Mouse (Mus musculus) heart, postnatal 0 days (tissue): ENCODE measurements around the gene Gm10031. TPM values are rescaled to one million over a fixed set of nuclear protein-coding genes. Genes with fewer than 3 reads are reported as not detected.
"Not testable (repeated sequence)": the region's sequence is repeated elsewhere in the genome, so short reads cannot be mapped to it uniquely, and the experiment has no call there.

Experiments used
- ATAC-seq: fragments of 200-750 bp; cut with Nextera tagmentation; 2 replicates; pipeline ENCODE4 v1.8.0; 2017; ENCODE audit warnings: low read depth, moderate number of reproducible peaks, moderate library complexity; ENCODE audit not compliant: insufficient read depth
- DNase-seq: peaks from one replicate; pipeline ENCODE4 v3.0.0-alpha.2; 2016; ENCODE audit warnings: low spot score
- H3K27ac ChIP-seq: fragments of 300-500 bp; sonication (generic); 2 replicates; pipeline ENCODE4 v1.5.1; 2014; ENCODE audit warnings: low read depth, mild to moderate bottlenecking
- H3K27me3 ChIP-seq: fragments of 300-500 bp; sonication (generic); 2 replicates; pipeline ENCODE4 v1.6.1; 2014; ENCODE audit warnings: low read length, mixed read lengths; ENCODE audit not compliant: control insufficient read depth, insufficient read depth
- H3K36me3 ChIP-seq: fragments of 300-500 bp; sonication (generic); replicated peaks from 2 replicates; pipeline ENCODE4 v1.6.1; 2014; ENCODE audit warnings: low read length, mixed read lengths; ENCODE audit not compliant: control insufficient read depth, insufficient read depth
- H3K4me1 ChIP-seq: fragments of 300-500 bp; sonication (generic); 2 replicates; pipeline ENCODE4 v1.6.1; 2014; ENCODE audit warnings: antibody characterized with exemption; ENCODE audit not compliant: control insufficient read depth, insufficient read depth
- H3K4me2 ChIP-seq: fragments of 300-500 bp; sonication (generic); 2 replicates; pipeline ENCODE4 v1.6.1; 2014; ENCODE audit warnings: low read depth, mild to moderate bottlenecking, low read length, moderate library complexity
- H3K4me3 ChIP-seq: fragments of 300-500 bp; sonication (generic); 2 replicates; pipeline ENCODE4 v1.5.1; 2014; ENCODE audit warnings: low read depth, low read length
- H3K9ac ChIP-seq: fragments of 300-500 bp; sonication (generic); replicated peaks from 2 replicates; pipeline ENCODE4 v1.6.1; 2014; ENCODE audit warnings: low read depth, low read length, mixed read lengths
- H3K9me3 ChIP-seq: fragments of 300-500 bp; sonication (generic); replicated peaks from 2 replicates; pipeline ENCODE4 v1.6.1; 2016; ENCODE audit warnings: low read length; ENCODE audit not compliant: control insufficient read depth
- CTCF ChIP-seq: IDR thresholded peaks from 2 replicates; pipeline ENCODE4 v1.5.1; 2016; ENCODE audit warnings: antibody characterized with exemption, control low read depth, low read depth
- EP300 ChIP-seq: IDR thresholded peaks from 2 replicates; pipeline ENCODE4 v1.6.1; 2016; ENCODE audit warnings: antibody characterized with exemption, low read depth
- WGBS: fragments of 180-500 bp; shearing (Covaris S2); extraction: QIAGEN DNeasy Blood & Tissue Kit; methylation state at CpG from one replicate; pipeline ENCODE4 v1.1.7; 2014; 5-methylcytosine and 5-hydroxymethylcytosine counted together
- polyA plus RNA-seq: library from polyadenylated mRNA; unstranded; fragments of >200 nt; fragmentation: Nextera tagmentation; extraction: Ambion mirVana; gene quantifications from 2 replicates; pipeline ENCODE4 v1.2.1, GENCODE M21; 2015
- total RNA-seq: library from RNA; depleted of rRNA; stranded (reverse); fragments of >200 nt; gene quantifications from 2 replicates; pipeline ENCODE4 v1.2.3, GENCODE M21; 2014; ENCODE audit warnings: low replicate concordance

The Gm10031 gene
- total and polyA plus RNA-seq, 2 experiments from 2014 or later: 0.33 to 13.9 TPM

DNA sequence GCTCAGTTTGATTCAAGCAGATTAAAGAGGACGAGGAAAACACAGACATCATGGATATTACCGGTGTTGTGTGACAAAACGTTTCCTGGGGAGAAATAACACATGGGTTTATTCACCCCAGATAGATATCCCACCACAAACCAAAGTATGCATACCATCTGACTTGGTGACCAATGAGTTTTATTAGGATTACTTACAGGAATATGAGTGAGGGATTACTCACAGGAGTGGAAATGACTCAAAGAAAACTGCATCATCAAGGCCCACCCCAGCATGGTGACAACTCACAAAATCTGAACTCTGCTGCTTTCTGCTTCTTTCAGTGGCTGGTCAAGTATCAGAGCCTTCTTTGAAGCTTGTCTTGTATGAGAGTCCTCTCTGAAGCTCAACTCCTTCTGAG, 16.1 kb upstream of the Gm10031 start:
- H3K9ac ChIP-seq: no peak overlapping the region
- no peaks in the 10 kb centered on the region for H3K9me3 ChIP-seq
- H3K27me3 ChIP-seq: no peaks in the 10 kb centered on the region
- WGBS: 76% methylated on average over 3 of the region's 3 CpGs
- no peak for TF ChIP-seq CTCF
- no peak overlapping the region for H3K27ac ChIP-seq
- ATAC-seq (no peak), DNase-seq (no peak)
- H3K36me3 ChIP-seq: no peaks in the 10 kb centered on the region
- no peak overlapping the region for H3K4me3 ChIP-seq
- H3K4me2 ChIP-seq: no peak overlapping the region
- H3K4me1 ChIP-seq: no peaks in the 10 kb centered on the region

DNA sequence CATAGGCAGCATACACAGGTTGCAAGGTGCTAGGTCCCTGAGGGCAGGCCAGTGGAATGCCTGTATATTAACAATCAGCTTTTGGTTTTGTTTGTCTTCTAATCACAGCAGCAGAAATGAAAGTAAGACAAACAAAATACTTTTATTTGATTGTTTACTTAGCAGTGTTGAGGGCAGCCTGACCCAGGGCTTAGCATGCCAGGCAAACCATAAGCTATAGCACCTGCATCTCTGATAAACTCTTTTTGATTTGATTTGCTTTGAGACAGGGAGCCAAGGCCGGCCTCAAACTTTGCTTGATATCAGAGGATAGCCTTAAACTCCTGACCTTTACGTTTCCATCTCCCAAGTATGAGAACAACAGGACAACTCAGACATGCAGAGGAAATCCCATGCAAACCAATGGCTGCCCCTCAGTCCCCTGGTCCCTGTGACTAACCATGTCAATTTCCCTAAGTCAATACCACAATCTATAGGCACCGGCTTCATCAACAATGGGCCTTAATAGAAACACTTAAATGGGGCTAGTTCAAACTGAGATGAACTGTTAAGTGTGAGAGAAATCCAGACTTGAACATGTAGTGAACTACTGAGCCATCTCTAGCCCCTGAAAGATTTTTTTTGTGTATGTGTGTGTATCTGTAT, 3.6 kb upstream of the Gm10031 start:
- no peaks in the 10 kb centered on the region for H3K36me3 ChIP-seq
- DNase-seq (no peak), ATAC-seq (no peak)
- H3K27ac ChIP-seq: no peak overlapping the region
- WGBS: 65% methylated on average over 3 of the region's 3 CpGs
- no peaks in the 10 kb centered on the region for H3K4me1 ChIP-seq
- H3K4me2 ChIP-seq: no peak overlapping the region
- no peaks in the 10 kb centered on the region for H3K27me3 ChIP-seq
- H3K9me3 ChIP-seq: no peaks in the 10 kb centered on the region
- no peak overlapping the region for H3K4me3 ChIP-seq
- no peak overlapping the region for H3K9ac ChIP-seq
- TF ChIP-seq EP300: no peak
- no peak for TF ChIP-seq CTCF

DNA sequence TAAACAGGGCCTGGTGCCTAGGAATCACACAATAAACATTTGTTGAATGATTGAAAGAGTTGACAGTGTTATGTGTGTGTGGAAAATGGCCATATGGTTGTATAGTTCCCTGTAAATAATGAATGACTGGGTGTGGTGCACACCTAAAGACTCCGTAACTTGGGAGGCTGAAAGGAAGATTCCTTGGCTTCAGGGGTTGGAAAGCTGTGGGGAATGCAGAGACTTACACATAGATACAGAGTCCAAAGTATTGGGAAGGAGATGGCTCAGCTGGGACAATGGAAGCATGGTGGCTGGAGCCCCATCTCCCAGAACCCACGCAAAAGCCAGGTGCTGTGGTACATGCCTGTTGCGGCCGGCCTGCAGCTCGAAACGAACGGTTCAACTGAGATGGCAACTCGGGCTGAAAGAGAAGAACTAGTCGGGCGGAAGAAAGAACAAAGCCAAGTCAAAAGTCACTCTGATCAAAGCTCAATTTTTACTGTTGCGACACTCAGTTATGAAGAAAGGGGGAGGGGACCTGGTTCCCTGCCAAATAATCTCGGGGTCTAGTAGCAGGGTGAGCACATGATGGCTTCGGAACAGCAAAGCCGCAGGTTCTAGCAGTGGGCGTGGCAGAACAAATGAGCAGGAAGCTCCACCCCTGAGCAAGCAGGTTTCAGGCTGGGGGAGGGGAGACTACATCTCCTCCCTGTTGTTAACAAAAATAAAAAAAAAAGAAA, 1.9 kb upstream of the Gm10031 start:
- DNase-seq: no peak

DNA sequence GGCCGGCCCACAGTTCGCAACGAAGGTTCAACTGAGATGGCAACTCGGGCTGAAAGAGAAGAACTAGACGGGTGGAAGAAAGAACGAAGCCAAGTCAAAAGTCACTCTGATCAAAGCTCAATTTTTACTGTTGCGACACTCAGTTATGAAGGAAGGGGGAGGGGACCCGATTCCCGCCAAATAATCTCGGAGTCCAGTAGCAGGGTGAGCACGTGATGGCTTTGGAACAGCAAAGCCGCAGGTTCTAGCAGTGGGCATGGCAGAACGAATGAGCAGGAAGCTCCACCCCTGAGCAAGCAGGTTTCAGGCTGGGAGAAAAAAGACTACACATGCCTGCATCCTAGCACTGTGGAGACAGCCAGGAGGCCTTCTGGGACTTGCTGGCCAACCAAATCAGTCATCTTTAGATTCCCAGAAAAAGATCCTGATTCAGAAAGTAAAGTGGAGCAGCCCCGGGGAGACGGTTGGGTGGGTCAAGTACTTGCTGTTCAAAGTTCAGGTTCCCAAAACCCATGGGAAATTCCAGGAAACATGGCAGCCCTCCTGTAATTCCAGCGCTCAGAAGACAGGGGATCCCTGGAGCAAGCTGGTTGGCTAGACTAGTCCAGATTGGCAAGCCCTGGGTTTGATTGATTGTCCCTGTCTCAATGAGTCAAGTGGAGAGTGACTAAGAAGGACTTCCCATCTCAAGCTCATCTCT, 8.8 kb downstream of the Gm10031 start:
- DNase-seq, H3K4me3 ChIP-seq, H3K27me3 ChIP-seq, ATAC-seq, H3K36me3 ChIP-seq, H3K4me1 ChIP-seq, H3K9ac ChIP-seq, H3K4me2 ChIP-seq, H3K27ac ChIP-seq, H3K9me3 ChIP-seq: not testable (repeated sequence)
- WGBS: 77% methylated on average over 16 of the region's 16 CpGs

More for the DNA sequence above, 1.9 kb upstream of the Gm10031 start:
- Histone ChIP-seq H3K27ac (no peak overlapping the region), H3K27me3 (no peaks in the 10 kb centered on the region), H3K9me3 (no peaks in the 10 kb centered on the region), H3K4me3 (no peak overlapping the region), H3K4me2 (no peak overlapping the region), H3K4me1 (no peaks in the 10 kb centered on the region), H3K36me3 (no peaks in the 10 kb centered on the region), H3K9ac (no peak overlapping the region)
- WGBS: 68% methylated on average over 15 of the region's 15 CpGs
- no peak for ATAC-seq
- TF ChIP-seq CTCF (no peak), EP300 (no peak)

DNA sequence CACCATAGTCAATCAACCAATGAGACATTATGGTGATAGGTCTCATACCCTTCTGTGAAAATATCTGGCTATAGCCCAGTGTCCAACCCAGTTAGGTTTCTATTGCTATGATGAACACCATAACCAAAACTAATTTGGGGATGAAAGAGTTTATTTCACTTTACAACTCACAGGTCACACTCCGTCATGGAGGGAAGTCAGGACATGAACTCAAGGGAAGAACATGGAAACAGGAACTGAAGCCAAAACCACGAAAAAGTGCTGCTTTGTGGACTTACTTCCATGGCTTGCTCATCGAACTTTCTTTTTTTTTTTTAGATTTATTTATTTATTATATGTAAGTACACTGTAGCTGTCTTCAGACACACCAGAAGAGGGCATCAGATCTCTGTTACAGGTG, 9.7 kb downstream of the Gm10031 start:
- Histone ChIP-seq H3K4me2 (no peak overlapping the region), H3K27me3 (no peaks in the 10 kb centered on the region), H3K36me3 (no peaks in the 10 kb centered on the region), H3K27ac (no peak overlapping the region), H3K9me3 (no peaks in the 10 kb centered on the region), H3K9ac (no peak overlapping the region), H3K4me1 (no peaks in the 10 kb centered on the region), H3K4me3 (no peak overlapping the region)
- 79% methylated on average over 3 of the region's 3 CpGs for WGBS
- no peak for ATAC-seq
- no peak for DNase-seq
- TF ChIP-seq CTCF (no peak), EP300 (no peak)
